ENCODE assay signal across 11 mouse cellular contexts in the genomic region with DNA sequence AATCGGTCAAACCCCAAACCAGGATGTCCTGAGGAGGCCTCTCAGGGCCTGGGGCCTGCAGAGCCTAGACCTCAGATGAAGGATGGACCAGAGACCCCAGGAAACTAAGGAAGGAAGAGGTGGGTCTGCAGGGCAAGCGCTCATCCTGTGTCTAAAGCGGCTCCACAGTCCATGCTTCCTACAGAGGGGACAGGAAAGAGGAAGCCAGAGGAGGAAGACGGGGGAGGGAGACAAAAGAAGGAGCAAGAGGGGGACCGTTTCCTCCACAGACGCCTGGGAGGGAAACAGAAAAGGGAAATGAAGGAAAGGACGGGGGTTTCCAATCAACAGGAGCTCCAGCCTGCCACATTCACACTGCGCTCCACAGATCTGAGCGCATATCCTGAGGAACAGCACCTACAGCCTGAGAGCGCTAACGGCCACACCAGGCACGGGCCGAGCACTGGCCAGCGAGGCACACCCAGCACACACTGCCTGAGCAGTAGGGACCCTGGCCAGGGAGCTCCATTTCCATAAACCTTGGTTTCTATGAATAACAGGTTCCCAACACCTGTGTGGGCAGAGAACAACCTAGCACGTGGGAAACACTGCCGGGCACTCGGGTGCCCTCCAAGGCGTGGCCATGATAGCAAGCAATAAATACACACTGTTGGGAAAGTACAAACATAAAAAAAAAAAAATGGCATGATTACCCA.
DNase-seq lines count a peak whose midpoint lies in the region; ATAC-seq and TF ChIP-seq lines count a peak whose summit lies in the region.
"Had no signal": no experiment of that assay in that cellular context is flagged by ENCODE, and none has a peak within 500 bp of the region (broad histone marks: within the 10 kb centered on the region; RNA-seq: fewer than 3 reads in every experiment).

No protein-coding gene starts in this region.

- H3K4me2 ChIP-seq in heart, embryonic 12.5 days: no peak overlapping the region
- no peak overlapping the region for H3K4me2 ChIP-seq in forebrain, embryonic 11.5 days (ENCODE audit: low read depth, low read length, severe bottlenecking)
- H3K4me2 ChIP-seq: midbrain, embryonic 12.5 days had no signal

- no peaks in the 10 kb centered on the region for H3K27me3 ChIP-seq in liver, adult 2 months (ENCODE audit: control insufficient read depth, insufficient read depth, low read length)
- no peaks in the 10 kb centered on the region for H3K27me3 ChIP-seq in heart, embryonic 12.5 days (replicated peaks)
- no peaks in the 10 kb centered on the region for H3K27me3 ChIP-seq in forebrain, embryonic 11.5 days (ENCODE audit: control insufficient read depth, insufficient read depth, low read length)
- H3K27me3 ChIP-seq: midbrain, embryonic 12.5 days had no signal

- TF ChIP-seq POLR2A in liver, adult 2 months (IDR thresholded peaks at IDR 0.05; ENCODE audit: extremely low read depth, insufficient read depth, low read length): no peak

- H3K79me2 ChIP-seq in liver, adult 2 months (ENCODE audit: control insufficient read depth, insufficient read depth, low read length): no peaks in the 10 kb centered on the region

- H3K9me3 ChIP-seq in heart, embryonic 12.5 days (replicated peaks): no peaks in the 10 kb centered on the region
- no peaks in the 10 kb centered on the region for H3K9me3 ChIP-seq in forebrain, embryonic 11.5 days (ENCODE audit: control insufficient read depth, low read length)
- H3K9me3 ChIP-seq: midbrain, embryonic 12.5 days had no signal

- 83% methylated on average over 18 of the region's 18 CpGs for WGBS in liver, adult 2 months
- WGBS in heart, embryonic 12.5 days: 73% methylated on average over 18 of the region's 18 CpGs
- WGBS in forebrain, embryonic 11.5 days: 88% methylated on average over 18 of the region's 18 CpGs

- peak; percentile 37 for DNase-seq in liver, adult 2 months (ENCODE audit: extremely low read depth, low read depth, low spot score)
- DNase-seq in liver: no peak
- DNase-seq in kidney, postnatal 10 days: peak; percentile 47
- peak; percentile 28 to 49 for DNase-seq in monocyte, adult 2 months (ENCODE audit: low read depth in 1 of 2, low spot score in 2 of 2)
- DNase-seq in spleen, postnatal 36 days (ENCODE audit: low spot score in 2 of 2): no peak
- DNase-seq in forebrain, embryonic 11.5 days (ENCODE audit: low spot score): no peak
- DNase-seq in thymus, postnatal 14 days: no peak
- DNase-seq: cerebellum, postnatal 14 days; thymus, postnatal 4 days had no signal

- H3K9ac ChIP-seq in liver, adult 2 months (ENCODE audit: low read depth, low read length): no peak overlapping the region
- no peak overlapping the region for H3K9ac ChIP-seq in heart, embryonic 12.5 days
- no peak overlapping the region for H3K9ac ChIP-seq in forebrain, embryonic 11.5 days (ENCODE audit: low read length)
- H3K9ac ChIP-seq: midbrain, embryonic 12.5 days had no signal

- ATAC-seq in heart, embryonic 12.5 days (ENCODE audit: insufficient number of reproducible peaks, low FRiP score): 0 out of 2 replicates have a peak, but pooled peaks have one; percentile 26
- no peak for ATAC-seq in forebrain, embryonic 11.5 days (replicated peaks; ENCODE audit: low FRiP score)

- no peaks in the 10 kb centered on the region for H3K36me3 ChIP-seq in liver, adult 2 months (ENCODE audit: control insufficient read depth, insufficient read depth, low read length)
- peaks cover 9% of the 10 kb centered on the region for H3K36me3 ChIP-seq in heart, embryonic 12.5 days
- no peaks in the 10 kb centered on the region for H3K36me3 ChIP-seq in forebrain, embryonic 11.5 days (ENCODE audit: control insufficient read depth, insufficient read depth, low read length)

- no peak overlapping the region for H3K4me3 ChIP-seq in liver, adult 2 months (ENCODE audit: insufficient read depth, low read depth, low read length)
- H3K4me3 ChIP-seq in heart, embryonic 12.5 days: no peak overlapping the region
- H3K4me3 ChIP-seq in forebrain, embryonic 11.5 days (ENCODE audit: low read depth, low read length): no peak overlapping the region
- H3K4me3 ChIP-seq: midbrain, embryonic 12.5 days had no signal

- peak overlapping the region; percentile 46 for H3K27ac ChIP-seq in liver, adult 2 months (replicated peaks; ENCODE audit: insufficient read depth, low read depth, low read length)
- H3K27ac ChIP-seq in heart, embryonic 12.5 days (ENCODE audit: poor library complexity, severe bottlenecking): 0 out of 2 replicates have a peak overlapping the region, but pooled peaks have one; percentile 11
- no peak overlapping the region for H3K27ac ChIP-seq in forebrain, embryonic 11.5 days (ENCODE audit: low read depth, low read length)
- H3K27ac ChIP-seq: midbrain, embryonic 12.5 days had no signal

- H3K4me1 ChIP-seq in liver, adult 2 months (ENCODE audit: control insufficient read depth, insufficient read depth, low read length): no peaks in the 10 kb centered on the region
- peaks cover 14% of the 10 kb centered on the region for H3K4me1 ChIP-seq in heart, embryonic 12.5 days (replicated peaks)
- H3K4me1 ChIP-seq in forebrain, embryonic 11.5 days (replicated peaks; ENCODE audit: control insufficient read depth, insufficient read depth, low read length): no peaks in the 10 kb centered on the region; the same call in 1 of the 2 replicates

- no peak for TF ChIP-seq CTCF in liver, adult 2 months (IDR thresholded peaks at IDR 0.05; ENCODE audit: low read depth, low read length)

Comparison
In these comparisons a context has a peak if more than half of its experiments do, and no peak if none do; other contexts are left out.
1. DNase-seq: peak in liver, adult 2 months (single experiment), kidney, postnatal 10 days (single experiment) and monocyte, adult 2 months (2 of 2); none in liver (single experiment), spleen, postnatal 36 days (0 of 2), forebrain, embryonic 11.5 days (single experiment) and thymus, postnatal 14 days (single experiment).